Mouse (Mus musculus) erythroblast, embryonic 14.5 days (primary cell): ENCODE data around the gene Ric3. TPM values are rescaled to one million over a fixed set of nuclear protein-coding genes. Genes with fewer than 3 reads are reported as not detected.

Source experiments
- H3K27me3 ChIP-seq: 2 replicates; pipeline ENCODE4 v1.6.1; 2012; ENCODE audit warnings: inconsistent platforms; ENCODE audit not compliant: control insufficient read depth
- H3K36me3 ChIP-seq: 2 replicates; pipeline ENCODE4 v1.6.1; 2012; ENCODE audit warnings: mild to moderate bottlenecking, inconsistent platforms; ENCODE audit not compliant: control insufficient read depth
- H3K4me1 ChIP-seq: 2 replicates; pipeline ENCODE4 v1.6.1; 2012; ENCODE audit warnings: inconsistent platforms; ENCODE audit not compliant: control insufficient read depth
- H3K4me3 ChIP-seq: replicated peaks from 2 replicates; pipeline ENCODE3; 2012; ENCODE audit warnings: moderate library complexity, mild to moderate bottlenecking, inconsistent platforms
- H3K9me3 ChIP-seq: 2 replicates; pipeline ENCODE4 v1.6.1; 2012; ENCODE audit warnings: low read length, inconsistent platforms, mixed read lengths; ENCODE audit not compliant: control insufficient read depth
- GATA1 ChIP-seq: IDR thresholded peaks from 2 replicates; pipeline ENCODE4 v1.6.1; 2012; ENCODE audit warnings: low read length, inconsistent platforms, mixed read lengths
- TAL1 ChIP-seq: IDR thresholded peaks from 3 replicates; pipeline ENCODE4 v1.6.1; 2012; ENCODE audit warnings: low read length, inconsistent platforms, mixed read lengths
- polyA plus RNA-seq: library from polyadenylated mRNA; stranded (reverse); fragments of >175 nt; gene quantifications from 2 replicates; pipeline ENCODE4 v1.2.3, GENCODE M21; 2012

The Ric3 gene
- polyA plus RNA-seq, 1 experiment = 0.07 TPM

GRCm38 (mm10) chr7:109012998-109013625, 70.0 kb downstream of the Ric3 start:
- no peaks in the 10 kb centered on the region for H3K9me3 ChIP-seq
- TF ChIP-seq TAL1 (no peak), GATA1 (no peak)
- H3K4me3 ChIP-seq = no peak overlapping the region
- H3K36me3 ChIP-seq = no peaks in the 10 kb centered on the region
- H3K4me1 ChIP-seq = no peaks in the 10 kb centered on the region
- peaks cover 42% of the 10 kb centered on the region for H3K27me3 ChIP-seq

- TF ChIP-seq TAL1 (no peak), GATA1 (no peak)
- no peaks in the 10 kb centered on the region for H3K4me1 ChIP-seq
These were observed 70.6 kb downstream of the Ric3 start for GRCm38 (mm10) chr7:109012575-109012974.

GRCm38 (mm10) chr7:109011596-109012180, 71.4 kb downstream of the Ric3 start:
- peaks cover 42% of the 10 kb centered on the region for H3K27me3 ChIP-seq
- TF ChIP-seq TAL1 (no peak), GATA1 (no peak)
- H3K4me1 ChIP-seq = no peaks in the 10 kb centered on the region
- no peak overlapping the region for H3K4me3 ChIP-seq
- no peaks in the 10 kb centered on the region for H3K9me3 ChIP-seq
- no peaks in the 10 kb centered on the region for H3K36me3 ChIP-seq

More at GRCm38 (mm10) chr7:109012575-109012974, 70.6 kb downstream of the Ric3 start:
- Histone ChIP-seq H3K4me3 (no peak overlapping the region), H3K9me3 (no peaks in the 10 kb centered on the region), H3K27me3 (peaks cover 42% of the 10 kb centered on the region), H3K36me3 (no peaks in the 10 kb centered on the region)

- Histone ChIP-seq H3K4me3 (no peak overlapping the region), H3K27me3 (peaks cover 42% of the 10 kb centered on the region), H3K4me1 (no peaks in the 10 kb centered on the region), H3K36me3 (no peaks in the 10 kb centered on the region), H3K9me3 (no peaks in the 10 kb centered on the region)
- TF ChIP-seq GATA1 = no peak
- no peak for TF ChIP-seq TAL1
These were observed 72.2 kb downstream of the Ric3 start for GRCm38 (mm10) chr7:109010720-109011595.

GRCm38 (mm10) chr7:109009260-109009659, 73.9 kb downstream of the Ric3 start:
- no peak for TF ChIP-seq GATA1
- TF ChIP-seq TAL1 = no peak
- peaks cover 42% of the 10 kb centered on the region for H3K27me3 ChIP-seq
- no peak overlapping the region for H3K4me3 ChIP-seq

GRCm38 (mm10) chr7:109003653-109004052, 79.5 kb downstream of the Ric3 start:
- Histone ChIP-seq H3K4me1 (no peaks in the 10 kb centered on the region), H3K27me3 (no peaks in the 10 kb centered on the region), H3K9me3 (no peaks in the 10 kb centered on the region), H3K36me3 (no peaks in the 10 kb centered on the region), H3K4me3 (no peak overlapping the region)
- TF ChIP-seq TAL1 (no peak), GATA1 (no peak)

More at GRCm38 (mm10) chr7:109009260-109009659, 73.9 kb downstream of the Ric3 start:
- Histone ChIP-seq H3K4me1 (no peaks in the 10 kb centered on the region), H3K9me3 (no peaks in the 10 kb centered on the region), H3K36me3 (no peaks in the 10 kb centered on the region)

- Histone ChIP-seq H3K4me1 (no peaks in the 10 kb centered on the region), H3K4me3 (no peak overlapping the region), H3K36me3 (no peaks in the 10 kb centered on the region), H3K27me3 (no peaks in the 10 kb centered on the region), H3K9me3 (no peaks in the 10 kb centered on the region)
- TF ChIP-seq TAL1 (no peak), GATA1 (no peak)
These were observed 81.2 kb downstream of the Ric3 start for GRCm38 (mm10) chr7:109001971-109002370.

DNA sequence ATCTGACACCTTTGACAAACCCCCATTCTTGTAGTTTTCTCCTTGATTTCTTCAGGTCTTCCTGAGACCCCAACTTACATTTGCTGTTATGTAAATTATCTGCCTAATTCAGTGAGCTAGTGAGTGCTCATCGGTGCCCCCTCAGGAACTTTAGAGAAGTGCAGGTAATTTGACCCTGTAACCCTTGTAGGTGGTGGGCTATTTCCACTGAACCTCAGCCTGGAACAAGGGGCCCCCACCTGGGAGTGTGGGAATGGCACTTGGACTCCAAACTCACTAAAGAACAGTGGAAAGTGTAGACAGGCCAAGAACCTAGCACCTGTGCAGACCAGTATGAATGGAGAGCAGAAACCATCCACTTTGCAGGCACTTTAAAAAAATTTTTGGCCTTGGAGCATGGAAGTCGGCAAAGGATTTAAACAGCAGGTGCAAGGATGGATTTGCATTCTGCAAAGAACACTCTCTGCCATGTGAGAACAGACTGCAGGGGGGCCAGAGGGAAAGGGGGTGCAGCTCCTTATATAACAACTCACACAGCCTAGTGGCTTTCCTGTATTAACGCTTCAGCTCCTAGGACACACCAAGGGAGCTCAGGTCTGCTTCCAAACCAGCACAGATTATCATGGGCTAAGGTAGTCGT, 82.7 kb downstream of the Ric3 start:
- TF ChIP-seq TAL1 = no peak
- TF ChIP-seq GATA1 = no peak
- Histone ChIP-seq H3K4me1 (no peaks in the 10 kb centered on the region), H3K4me3 (no peak overlapping the region), H3K27me3 (no peaks in the 10 kb centered on the region), H3K9me3 (no peaks in the 10 kb centered on the region), H3K36me3 (no peaks in the 10 kb centered on the region)
